Mouse (Mus musculus) E14TG2a.4 (cell line): ENCODE results near the gene Colq.

Experiments
- CTCF ChIP-seq: conservative IDR thresholded peaks from 2 replicates; pipeline ENCODE4 v1.5.1; 2014; ENCODE audit warnings: low read length
- NANOG ChIP-seq: IDR thresholded peaks from 2 replicates; pipeline ENCODE4 v1.6.1; 2014; ENCODE audit warnings: borderline replicate concordance, low read length, mixed read lengths

- TF ChIP-seq CTCF = no peak
- TF ChIP-seq NANOG = no peak
Measured at GRCm38 (mm10) chr14:31530847-31531246, 60.3 kb downstream of the Colq start.
